Mouse (Mus musculus) 416B (cell line): ENCODE results near the gene Vmn2r14.
"Not testable (repeated sequence)": the region's sequence is repeated elsewhere in the genome, so short reads cannot be mapped to it uniquely, and the experiment has no call there.

ENCODE experiments used
- DNase-seq: peaks from one replicate; pipeline ENCODE4 v3.0.0; 2011; ENCODE audit warnings: low read depth

Gene Vmn2r14

GRCm38 (mm10) chr5:109224608-109225007, at the start of gene Vmn2r14:
Gene Vmn2r14, minus strand, starts transcription at chr5:109224708.
- DNase-seq = no peak

GRCm38 (mm10) chr5:109192099-109192498, 32.4 kb downstream of the Vmn2r14 start, which contains the start of gene Vmn2r13:
Gene Vmn2r13, minus strand, starts transcription at chr5:109192199.
- DNase-seq = not testable (repeated sequence)

GRCm38 (mm10) chr5:109166851-109167250, 57.7 kb downstream of the Vmn2r14 start:
- peak; percentile 33 for DNase-seq
